Mouse (Mus musculus): ENCODE measurements around the gene Wdr61.

Wdr61 gene

GRCm38 (mm10) chr9:54673887-54674286 is 60.4 kb downstream of the Wdr61 start:
- no peak for DNase-seq

- DNase-seq: no peak
Measured at GRCm38 (mm10) chr9:54671962-54672361, 62.4 kb downstream of the Wdr61 start.

DNA sequence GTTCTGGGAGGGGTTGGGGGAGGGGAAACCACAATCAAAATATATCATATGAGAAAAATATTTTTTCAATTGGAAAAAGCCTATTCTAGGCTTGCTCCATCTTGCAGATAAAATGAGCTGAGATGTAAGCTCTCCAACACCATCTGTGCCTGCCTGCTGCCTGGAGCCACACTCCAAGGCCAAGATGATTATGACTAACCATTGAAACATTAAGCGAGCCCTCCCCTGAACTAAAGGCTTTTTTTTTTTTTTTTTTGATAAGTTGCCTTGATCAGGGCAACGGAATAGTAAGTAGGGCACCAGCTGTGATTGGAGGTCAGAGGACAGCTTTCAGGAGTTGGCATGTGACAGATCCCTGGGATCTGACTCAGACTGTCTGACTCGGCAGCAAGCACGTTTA is 65.9 kb downstream of the Wdr61 start:
- DNase-seq: peak; percentile 64

DNA sequence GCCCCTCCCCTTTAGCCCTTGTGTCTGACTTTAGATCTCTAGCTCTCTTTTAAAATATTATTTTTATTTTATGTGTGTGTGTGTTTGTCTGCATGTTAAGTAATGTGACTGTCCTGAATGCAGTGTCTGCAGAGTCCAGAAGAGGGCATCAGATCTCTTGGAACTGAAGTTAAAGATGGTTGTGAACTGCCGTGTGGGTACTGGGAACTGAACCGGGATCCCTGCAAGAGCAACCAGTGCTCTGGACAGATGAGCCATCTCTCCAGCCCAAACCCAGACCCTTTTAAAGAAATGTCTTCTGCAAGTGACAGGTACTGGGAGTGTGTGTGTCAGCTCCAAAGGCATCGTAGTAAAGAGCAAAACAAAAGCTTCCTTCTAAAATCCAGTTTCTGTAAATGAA is 68.2 kb downstream of the Wdr61 start:
- no peak for DNase-seq

Measured in cerebellum, adult 11-12 months (tissue).